Mouse (Mus musculus) adrenal gland, adult 2 months (tissue): ENCODE results near the gene Vamp1. TPM values are rescaled to one million over a fixed set of nuclear protein-coding genes. Genes with fewer than 3 reads are reported as not detected.

ENCODE experiments used
- DNase-seq: peaks from one replicate; pipeline ENCODE4 v3.0.0; 2021
- microRNA-seq, 2 experiments: library from miRNA; unstranded; fragments of <30 nt; microRNA quantifications; one replicate each; pipeline ENCODE4 v1.2.0; 2021
- polyA plus RNA-seq: library from polyadenylated mRNA; depleted of rRNA; stranded (reverse); fragments of >200 nt; gene quantifications from 2 replicates; pipeline ENCODE4 v1.2.3, GENCODE M21; 2012; rRNA removed
- total RNA-seq, 2 experiments: library from RNA; stranded (reverse); gene quantifications; 2 replicates each; pipeline ENCODE4 v1.2.3; 2021

Gene Vamp1
- total and polyA plus RNA-seq, 3 experiments = 35.7 to 46.2 (median 39.7) TPM

- no peak for DNase-seq
Observed at GRCm38 (mm10) chr6:125285890-125286289, 70.5 kb downstream of the Vamp1 start, which contains the start of gene Tuba3a. Gene Tuba3a (minus strand): TSS chr6:125286042.

DNA sequence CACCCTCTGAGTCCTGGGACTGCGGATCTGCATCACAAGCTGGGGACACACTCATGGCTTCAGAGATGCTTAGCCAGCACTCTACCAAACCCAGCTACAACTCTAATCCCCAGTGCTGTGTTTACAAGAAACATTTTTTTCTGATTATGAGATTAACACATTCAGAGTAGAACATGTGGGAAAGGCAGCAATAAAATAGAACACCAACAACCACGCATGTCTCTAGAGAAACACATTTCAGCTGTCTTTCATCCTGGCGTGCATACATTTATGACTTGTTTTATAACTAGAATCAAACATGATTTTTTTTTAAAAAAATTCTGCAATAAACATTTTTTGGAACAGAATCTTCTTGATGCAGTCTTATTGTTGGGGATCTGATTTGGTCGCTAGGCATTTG lies 71.6 kb downstream of the Vamp1 start:
- no peak for DNase-seq

DNA sequence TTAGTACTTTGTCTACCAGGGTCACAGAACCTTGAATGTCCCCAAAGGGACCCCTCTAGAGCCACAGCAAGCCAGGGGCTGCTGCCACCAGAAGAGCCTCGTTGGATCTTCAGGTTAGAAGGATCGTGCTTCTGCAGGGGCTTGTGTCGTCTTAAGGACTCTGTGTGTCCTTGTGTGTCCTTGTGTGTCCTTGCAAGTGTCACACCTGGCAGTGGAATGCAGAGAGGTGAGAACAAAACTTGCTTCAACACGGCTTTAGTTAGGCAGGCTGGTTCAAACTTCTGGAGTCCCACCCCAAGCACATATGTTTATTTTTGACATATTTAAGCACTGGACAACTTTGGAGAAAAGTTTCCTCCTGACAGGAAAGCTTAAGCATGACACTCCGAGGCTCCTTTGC lies 73.4 kb downstream of the Vamp1 start:
- DNase-seq = no peak

DNA sequence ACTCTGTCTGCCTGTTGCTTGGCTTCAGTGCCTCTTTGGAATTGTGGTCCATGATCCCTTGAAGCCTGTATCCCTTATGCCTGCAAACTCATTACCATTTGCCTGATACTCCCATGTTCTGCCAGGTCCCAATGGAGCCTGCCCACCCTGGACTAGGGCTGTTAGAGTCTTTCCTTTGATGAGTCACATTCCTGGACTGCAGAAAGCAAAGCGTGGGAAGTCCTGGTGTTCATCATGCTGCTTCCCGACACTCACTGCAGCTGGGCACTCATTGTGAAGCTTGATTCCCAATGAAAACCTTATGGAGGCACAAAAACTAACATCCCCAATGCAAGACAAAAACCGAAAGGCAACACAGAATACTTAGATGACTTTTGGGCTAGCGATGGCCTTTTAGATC lies 76.0 kb downstream of the Vamp1 start:
- DNase-seq = no peak

- no peak for DNase-seq
Observed at GRCm38 (mm10) chr6:125292256-125292655, 76.9 kb downstream of the Vamp1 start.

- DNase-seq = no peak
Observed at GRCm38 (mm10) chr6:125294049-125294448, 78.7 kb downstream of the Vamp1 start.

Small RNAs within 50 kb of the gene (microRNA-seq; reads per million reads assigned to microRNA genes)
- gene Mir3098 (0.44 to 1.7 reads per million in 2 experiments), gene Mir8113 (0 reads per million in 2 experiments)

Other genes starting within 250 kb of the Vamp1 start
- gene Pianp, start 218.9 kb upstream of the Vamp1 start, total RNA-seq = 1 to 10 TPM in 1 of 2 experiments, under 1 TPM in 1; 0.89 to 2.0 TPM
- 4.2 and 9.0 TPM in 2 replicates for gene Pianp, start 218.9 kb upstream of the Vamp1 start, polyA plus RNA-seq
- 10 to 100 TPM; 38.5 to 56.9 TPM for gene Zfp384, start 206.4 kb upstream of the Vamp1 start, total RNA-seq
- gene Zfp384, start 206.4 kb upstream of the Vamp1 start, polyA plus RNA-seq = 70.6 and 98.2 TPM in 2 replicates
- 10 to 100 TPM; 51.0 to 60.6 TPM for gene Ing4, start 175.8 kb upstream of the Vamp1 start, total RNA-seq
- gene Ing4, start 175.8 kb upstream of the Vamp1 start, polyA plus RNA-seq = 35.5 and 37.4 TPM in 2 replicates
- gene Acrbp, start 165.9 kb upstream of the Vamp1 start, total RNA-seq = 10 to 100 TPM in 1 of 2 experiments, 1 to 10 TPM in 1; 4.4 to 12.2 TPM
- gene Acrbp, start 165.9 kb upstream of the Vamp1 start, polyA plus RNA-seq = 14.0 and 15.9 TPM in 2 replicates
- under 1 TPM; 0.61 to 0.83 TPM for gene Lpar5, start 147.6 kb upstream of the Vamp1 start, total RNA-seq
- 3.1 and 4.3 TPM in 2 replicates for gene Lpar5, start 147.6 kb upstream of the Vamp1 start, polyA plus RNA-seq
- 100 to 1,000 TPM; 139 to 156 TPM for gene Chd4, start 119.6 kb upstream of the Vamp1 start, total RNA-seq
- gene Chd4, start 119.6 kb upstream of the Vamp1 start, polyA plus RNA-seq = 54.1 and 58.1 TPM in 2 replicates
- gene Nop2, start 83.6 kb upstream of the Vamp1 start, total RNA-seq = 10 to 100 TPM; 40.9 to 51.7 TPM
- 8.0 and 12.0 TPM in 2 replicates for gene Nop2, start 83.6 kb upstream of the Vamp1 start, polyA plus RNA-seq
- gene Iffo1, start 70.3 kb upstream of the Vamp1 start, total RNA-seq = 10 to 100 TPM; 13.8 to 21.4 TPM
- 73.1 and 80.0 TPM in 2 replicates for gene Iffo1, start 70.3 kb upstream of the Vamp1 start, polyA plus RNA-seq
- gene Gapdh, start 49.1 kb upstream of the Vamp1 start, total RNA-seq = 1,000 to 10,000 TPM; 2,613 to 2,674 TPM
- gene Gapdh, start 49.1 kb upstream of the Vamp1 start, polyA plus RNA-seq = 2,736 and 3,470 TPM in 2 replicates
- 10 to 100 TPM; 20.4 to 25.5 TPM for gene Ncapd2, start 23.9 kb upstream of the Vamp1 start, total RNA-seq
- gene Ncapd2, start 23.9 kb upstream of the Vamp1 start, polyA plus RNA-seq = 25.2 and 28.7 TPM in 2 replicates
- 100 to 1,000 TPM; 162 to 208 TPM for gene Mrpl51, start 23.8 kb upstream of the Vamp1 start, total RNA-seq
- 44.2 and 45.1 TPM in 2 replicates for gene Mrpl51, start 23.8 kb upstream of the Vamp1 start, polyA plus RNA-seq
- 10 to 100 TPM; 11.3 to 15.6 TPM for gene Tapbpl, start 16.3 kb downstream of the Vamp1 start, total RNA-seq
- 12.0 and 12.1 TPM in 2 replicates for gene Tapbpl, start 16.3 kb downstream of the Vamp1 start, polyA plus RNA-seq
- gene Cd27, start 21.5 kb downstream of the Vamp1 start, total RNA-seq = under 1 TPM; 0.43 to 0.73 TPM
- gene Cd27, start 21.5 kb downstream of the Vamp1 start, polyA plus RNA-seq = 0.74 and 0.88 TPM in 2 replicates
- gene Tuba3a, start 70.5 kb downstream of the Vamp1 start, total RNA-seq = not detected
- not detected in 2 replicates for gene Tuba3a, start 70.5 kb downstream of the Vamp1 start, polyA plus RNA-seq
- gene Ltbr, start 98.3 kb downstream of the Vamp1 start, total RNA-seq = 10 to 100 TPM; 75.1 to 78.7 TPM
- 179 and 206 TPM in 2 replicates for gene Ltbr, start 98.3 kb downstream of the Vamp1 start, polyA plus RNA-seq
- gene Scnn1a, start 105.1 kb downstream of the Vamp1 start, total RNA-seq = 1 to 10 TPM; 1.2 to 1.7 TPM
- gene Scnn1a, start 105.1 kb downstream of the Vamp1 start, polyA plus RNA-seq = 1.9 and 2.5 TPM in 2 replicates
- 100 to 1,000 TPM; 208 to 308 TPM for gene Tnfrsf1a, start 133.8 kb downstream of the Vamp1 start, total RNA-seq
- 284 and 368 TPM in 2 replicates for gene Tnfrsf1a, start 133.8 kb downstream of the Vamp1 start, polyA plus RNA-seq
- gene Plekhg6, start 165.2 kb downstream of the Vamp1 start, total RNA-seq = under 1 TPM in 1 of 2 experiments, not detected in 1; 0.21 TPM
- gene Plekhg6, start 165.2 kb downstream of the Vamp1 start, polyA plus RNA-seq = 0.02 and 0.11 TPM in 2 replicates